Mouse (Mus musculus) heart, postnatal 4 days (tissue): ENCODE results near the gene Fam126a. TPM values are rescaled to one million over a fixed set of nuclear protein-coding genes. Genes with fewer than 3 reads are reported as not detected.

Experiments used
- DNase-seq: peaks from one replicate; pipeline ENCODE4 v3.0.0; 2021
- total RNA-seq, 2 experiments: library from RNA; stranded (reverse); gene quantifications; 2 replicates each; pipeline ENCODE4 v1.2.3; 2021

Fam126a gene
- total RNA-seq = 10 to 100 TPM; 62.4 to 65.1 TPM

GRCm38 (mm10) chr5:24030579-24030969 lies at the start of gene Fam126a:
Fam126a (minus strand) TSS chr5:24030690.
- peak; percentile 95 for DNase-seq

DNA sequence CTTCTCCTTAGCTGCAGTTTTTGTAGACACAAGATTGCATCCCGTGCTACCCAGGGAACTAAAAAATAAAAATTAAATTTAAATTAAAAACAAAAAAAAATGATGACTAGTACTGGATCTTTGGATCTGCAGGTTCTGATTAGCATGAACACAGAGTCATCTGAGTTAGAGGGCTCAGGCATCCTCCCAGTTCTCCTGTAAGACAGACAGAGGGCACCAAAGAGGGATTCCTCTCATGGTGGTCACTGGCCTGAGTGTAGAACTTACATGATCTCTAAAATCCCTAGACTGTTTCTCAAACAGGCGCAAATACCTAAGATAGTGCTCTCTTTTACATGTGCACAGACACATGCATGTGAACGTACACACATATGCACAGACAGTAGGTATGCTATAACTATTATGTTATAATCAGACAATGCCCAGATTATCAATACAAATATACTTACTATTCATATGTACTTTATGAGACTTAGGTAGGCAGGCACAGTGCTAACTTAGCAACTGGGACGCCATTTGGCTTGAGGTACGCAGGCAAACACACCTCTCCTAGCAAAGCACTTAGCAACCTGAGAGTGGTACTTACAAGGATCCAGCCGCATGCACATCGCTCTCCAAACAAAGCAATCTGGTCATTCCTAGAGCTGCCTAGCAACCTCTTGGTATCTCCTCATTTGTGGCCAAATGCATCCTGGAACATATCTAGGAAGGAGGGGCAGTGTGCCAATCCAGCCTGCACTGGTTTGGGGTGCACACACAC lies 48.1 kb upstream of the Fam126a start:
- no peak for DNase-seq

DNA sequence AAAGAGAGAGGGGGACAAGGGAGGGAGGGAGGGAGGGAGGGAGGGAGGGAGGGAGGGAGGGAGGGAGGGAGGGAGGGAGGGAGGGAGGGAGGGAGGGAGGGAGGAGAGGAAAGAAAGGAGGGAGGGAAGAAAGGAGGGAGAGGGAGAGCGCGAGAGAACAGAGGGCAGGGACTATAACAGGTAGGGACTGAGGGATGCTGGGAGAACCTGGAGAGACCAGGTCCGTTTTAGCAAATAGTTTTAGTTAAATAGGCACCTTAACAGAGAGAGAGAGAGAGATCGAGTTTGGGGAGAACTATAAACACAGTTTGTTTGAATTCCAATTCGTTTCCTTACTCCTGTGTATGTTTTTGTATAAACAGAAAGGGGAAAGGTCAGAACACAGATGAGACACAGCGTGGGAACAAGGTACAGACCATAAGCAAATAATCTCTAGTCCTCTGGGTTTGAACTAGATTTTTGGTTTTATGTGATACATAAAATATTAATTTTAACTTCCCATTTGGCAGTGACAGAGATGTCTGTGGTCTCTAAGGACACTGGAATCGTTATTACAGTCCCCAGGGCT lies 47.3 kb upstream of the Fam126a start:
- no peak for DNase-seq

DNA sequence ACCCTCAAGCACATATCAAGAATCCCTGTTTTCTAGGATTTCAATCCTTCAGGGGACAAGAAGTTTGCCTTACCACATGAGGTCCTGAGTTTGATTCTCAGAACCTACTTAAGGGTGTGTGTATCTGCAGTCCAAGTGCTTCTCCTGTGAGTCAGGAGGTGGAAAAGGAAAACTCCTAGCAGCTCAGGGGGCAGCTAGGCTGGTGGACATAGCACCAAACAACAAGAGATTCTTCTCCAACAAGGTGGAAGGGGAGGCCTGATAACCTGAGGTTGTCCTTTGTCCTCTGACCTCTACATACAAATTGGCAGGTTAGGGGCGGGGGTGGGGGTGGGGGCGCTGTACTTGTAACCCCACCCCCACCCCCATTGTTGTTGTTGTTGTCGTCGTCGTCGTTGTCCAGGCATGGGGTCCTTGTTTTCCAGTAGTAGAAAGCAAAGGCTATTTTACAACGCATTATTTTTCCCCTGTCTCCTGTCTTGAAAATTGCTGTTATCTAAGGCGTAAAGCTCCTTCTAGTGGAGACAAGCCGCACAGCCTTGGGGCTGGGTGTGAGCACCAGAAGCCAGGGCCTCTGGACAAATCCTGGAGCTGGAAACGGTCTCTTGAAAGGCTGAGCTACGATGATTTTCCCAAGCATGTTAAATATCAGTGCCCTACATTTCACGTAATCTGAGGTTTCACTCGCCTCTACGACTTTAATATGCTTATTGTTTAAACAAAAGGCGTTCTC lies 46.7 kb upstream of the Fam126a start:
- peak; percentile 81 for DNase-seq

DNA sequence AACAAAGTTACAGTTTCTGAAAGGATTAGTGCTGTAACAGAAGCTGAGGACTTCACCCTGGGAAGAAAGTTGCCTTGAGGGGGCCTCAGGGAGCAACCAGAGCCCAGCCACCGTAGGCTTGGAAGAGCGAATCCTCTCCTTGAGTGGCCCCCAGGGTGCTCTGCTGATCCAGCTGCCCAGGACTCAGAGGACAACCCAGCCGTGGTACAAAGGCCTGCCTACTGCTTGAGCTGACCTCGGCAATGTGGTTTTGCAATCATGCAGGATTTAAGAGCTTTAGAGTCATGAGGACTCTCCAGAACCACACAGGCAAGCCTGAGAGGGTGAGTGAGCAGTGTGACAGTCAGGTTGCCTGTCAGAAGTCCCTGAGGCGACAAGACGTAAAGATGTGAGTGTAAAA lies 41.5 kb upstream of the Fam126a start:
- DNase-seq = no peak

- no peak for DNase-seq
Measured at GRCm38 (mm10) chr5:24068955-24069354, 38.5 kb upstream of the Fam126a start.

GRCm38 (mm10) chr5:24063545-24063944 lies 33.1 kb upstream of the Fam126a start:
- no peak for DNase-seq

DNA sequence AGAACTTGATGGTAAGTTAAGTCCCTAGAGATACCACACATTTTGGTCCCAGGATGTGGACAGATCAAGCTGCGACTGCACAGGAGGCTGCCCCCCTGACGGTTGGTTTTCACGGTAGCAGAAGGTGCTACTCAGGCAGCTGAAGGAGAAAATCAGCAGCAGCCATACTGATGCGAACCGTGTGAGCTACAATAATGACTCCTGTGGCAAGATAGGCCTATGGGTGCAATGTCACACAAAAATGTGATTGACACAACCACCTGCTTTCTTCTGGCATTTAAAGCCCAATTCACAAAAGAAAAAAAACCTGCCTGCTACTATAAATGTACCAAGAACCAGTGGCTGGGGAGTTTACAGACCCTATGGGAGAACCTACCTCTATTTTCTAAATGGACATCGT lies 32.5 kb upstream of the Fam126a start:
- no peak for DNase-seq

GRCm38 (mm10) chr5:24060949-24061348 lies 30.5 kb upstream of the Fam126a start:
- DNase-seq = no peak

DNA sequence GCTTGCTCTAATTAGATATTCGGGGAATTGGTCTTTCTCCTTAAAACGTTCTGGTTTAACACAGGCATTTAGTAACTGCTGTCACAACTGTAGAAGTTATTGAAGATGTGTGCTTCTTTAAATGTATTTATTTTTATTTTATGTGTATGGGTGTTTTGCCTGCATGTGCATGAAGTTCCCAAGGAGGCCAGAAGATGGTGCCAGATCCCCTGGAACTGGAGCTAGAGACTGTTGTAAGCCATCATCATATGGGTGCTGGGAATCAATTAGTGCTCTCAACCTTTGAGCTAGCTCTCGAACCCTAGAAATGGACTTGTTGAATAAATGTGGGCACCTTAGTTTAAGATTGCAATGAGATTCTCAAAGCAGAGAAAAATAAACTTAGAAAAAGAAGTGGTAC lies 27.1 kb upstream of the Fam126a start:
- DNase-seq = peak; percentile 30

DNA sequence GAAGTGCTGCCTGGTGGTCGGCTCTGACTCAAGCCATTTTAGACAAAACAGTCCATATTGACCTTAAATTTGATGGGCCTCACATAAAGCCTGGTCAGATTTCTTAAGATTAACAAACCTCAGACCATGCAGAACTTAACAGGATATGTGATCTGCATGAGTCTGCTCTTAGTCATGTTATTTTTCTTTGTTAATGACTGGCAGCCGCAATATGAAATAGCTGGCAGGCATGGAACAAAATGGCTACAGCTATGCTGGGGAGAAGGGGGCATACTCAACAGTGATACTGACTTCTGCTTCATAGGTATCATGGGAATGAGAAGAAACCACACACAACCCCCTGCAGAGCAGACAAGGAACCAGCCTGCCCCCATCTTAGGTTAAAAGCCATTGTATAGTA lies 26.4 kb upstream of the Fam126a start:
- DNase-seq = no peak

- no peak for DNase-seq
Measured at GRCm38 (mm10) chr5:24054382-24054781, 23.9 kb upstream of the Fam126a start.

- DNase-seq = peak; percentile 73
Measured at GRCm38 (mm10) chr5:24053245-24054190, 23.0 kb upstream of the Fam126a start.

GRCm38 (mm10) chr5:24051755-24052675 lies 21.5 kb upstream of the Fam126a start:
- DNase-seq = no peak

DNA sequence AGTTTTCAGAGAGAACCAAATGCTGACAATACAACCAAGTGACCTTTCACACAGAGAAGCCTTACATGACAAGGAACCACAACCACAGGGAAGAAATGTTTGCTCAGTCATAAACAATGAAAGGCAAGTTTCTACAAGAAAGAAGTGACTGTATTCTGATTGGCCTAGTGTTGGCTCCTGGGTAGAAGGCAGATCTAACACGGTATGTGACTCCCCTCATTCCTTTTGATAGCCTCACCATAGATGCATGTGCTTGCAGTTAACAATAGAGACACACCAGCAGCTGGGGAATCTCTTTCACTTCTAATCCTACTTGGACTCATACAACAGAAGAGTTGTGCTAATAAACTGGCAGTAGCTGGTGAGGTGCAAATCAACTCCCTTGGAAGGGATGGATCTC lies 17.3 kb upstream of the Fam126a start:
- DNase-seq = no peak

DNA sequence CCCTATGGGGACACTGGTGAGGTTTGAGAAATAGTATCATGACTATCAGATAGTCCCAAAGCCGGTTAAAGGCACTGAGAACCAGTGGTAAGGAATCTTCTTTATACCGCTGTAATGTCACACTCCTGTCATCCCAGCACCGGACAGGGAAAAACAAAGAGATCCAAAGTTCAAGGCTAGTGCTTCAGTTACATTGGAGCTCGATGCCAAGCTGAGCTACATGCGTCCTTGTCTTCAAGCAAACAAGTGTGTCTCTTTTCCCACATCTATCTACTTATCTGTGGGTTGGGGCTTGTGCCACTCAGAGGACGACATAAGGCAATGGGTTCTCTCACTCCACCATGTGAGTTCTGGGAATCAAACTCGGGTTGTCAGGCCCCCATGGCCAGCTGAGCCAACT lies 16.5 kb upstream of the Fam126a start:
- no peak for DNase-seq

DNA sequence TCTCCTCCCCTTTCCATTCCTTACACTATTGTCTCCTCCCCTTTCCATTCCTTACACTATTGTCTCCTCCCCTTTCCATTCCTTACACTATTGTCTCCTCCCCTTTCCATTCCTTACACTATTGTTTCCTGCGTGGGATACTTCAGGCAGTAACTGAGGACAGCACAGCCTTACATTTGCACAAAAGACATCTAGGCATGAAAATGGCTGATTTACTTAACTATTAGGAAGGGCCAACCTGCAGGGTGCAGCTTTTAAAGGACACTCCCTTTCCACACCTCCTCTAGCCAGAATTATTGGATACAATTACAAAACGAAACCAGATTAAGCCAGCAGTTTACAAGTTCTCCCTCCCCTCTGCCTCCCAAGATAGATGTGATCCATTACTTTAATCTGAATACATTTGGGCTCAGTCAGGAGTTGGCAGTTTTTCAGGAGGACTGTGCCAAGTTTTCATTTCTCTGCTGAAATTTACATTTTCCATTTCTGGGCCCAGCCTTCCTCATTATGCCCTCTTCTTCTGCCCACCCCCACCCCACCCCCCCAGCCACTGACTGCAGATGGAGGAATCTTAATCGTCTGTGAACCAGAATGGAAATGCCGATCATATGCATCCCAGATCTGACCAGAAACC lies 15.6 kb upstream of the Fam126a start:
- no peak for DNase-seq

DNA sequence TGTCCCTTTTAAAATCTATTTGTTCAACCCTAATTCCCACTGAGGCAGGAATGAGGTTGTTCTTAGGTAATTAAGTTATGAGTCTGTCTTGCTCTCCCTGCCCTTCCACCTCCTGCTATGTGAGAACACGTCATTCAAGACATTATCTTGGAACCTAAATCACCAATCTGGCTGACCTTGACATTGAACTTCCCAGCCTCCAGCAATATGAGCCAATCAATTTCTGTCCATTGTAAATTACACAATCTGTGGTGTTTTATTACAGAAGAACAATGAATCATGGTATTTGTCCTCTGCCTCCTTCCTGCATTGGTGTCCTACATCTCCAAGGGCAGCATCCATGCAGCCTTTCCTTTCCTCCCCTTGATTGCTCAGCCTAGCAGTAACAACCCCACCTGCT lies 13.9 kb upstream of the Fam126a start:
- DNase-seq = no peak

DNA sequence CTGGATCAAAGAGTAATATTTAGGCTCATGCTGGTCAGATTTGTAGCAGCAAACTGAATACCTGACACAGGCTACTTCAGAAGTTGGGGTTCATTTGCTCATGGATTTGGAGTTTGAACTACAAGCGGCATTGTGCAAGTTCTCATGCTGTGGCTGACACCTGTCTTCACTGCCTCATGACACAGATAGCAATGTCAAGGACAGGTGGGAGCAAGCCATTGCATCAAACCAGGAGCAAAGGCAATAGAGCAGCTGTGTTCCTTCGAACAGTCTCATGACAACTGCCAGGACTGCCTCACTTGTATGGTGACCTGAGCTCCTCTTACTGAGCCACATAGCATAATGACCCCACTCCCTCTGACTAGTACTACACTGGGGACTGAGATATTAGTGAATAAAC lies 12.9 kb upstream of the Fam126a start:
- DNase-seq = no peak

DNA sequence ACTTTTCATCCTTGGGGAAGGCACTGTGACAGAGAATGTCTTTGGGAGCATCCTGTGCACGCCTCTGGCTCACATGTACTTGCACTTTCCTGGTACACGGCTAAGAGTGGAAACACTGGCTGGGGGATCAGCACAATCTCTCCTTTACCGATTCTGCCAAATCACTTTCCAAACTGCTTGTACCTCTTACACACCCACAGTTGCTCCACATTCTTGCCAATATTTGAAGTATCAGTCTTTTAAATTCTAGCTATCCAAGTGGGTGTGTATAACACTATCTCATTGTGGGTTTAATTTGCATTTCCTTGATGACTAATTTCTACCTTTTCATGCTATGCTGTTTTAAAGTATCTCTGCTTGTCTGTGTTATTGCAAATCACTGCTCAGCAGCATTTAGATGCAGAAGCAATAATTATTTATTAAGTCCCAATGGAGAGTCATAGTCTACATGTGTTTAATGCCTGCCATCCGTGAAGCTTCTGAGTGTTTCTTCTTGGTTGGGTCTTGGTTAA lies 10.9 kb upstream of the Fam126a start:
- no peak for DNase-seq

DNA sequence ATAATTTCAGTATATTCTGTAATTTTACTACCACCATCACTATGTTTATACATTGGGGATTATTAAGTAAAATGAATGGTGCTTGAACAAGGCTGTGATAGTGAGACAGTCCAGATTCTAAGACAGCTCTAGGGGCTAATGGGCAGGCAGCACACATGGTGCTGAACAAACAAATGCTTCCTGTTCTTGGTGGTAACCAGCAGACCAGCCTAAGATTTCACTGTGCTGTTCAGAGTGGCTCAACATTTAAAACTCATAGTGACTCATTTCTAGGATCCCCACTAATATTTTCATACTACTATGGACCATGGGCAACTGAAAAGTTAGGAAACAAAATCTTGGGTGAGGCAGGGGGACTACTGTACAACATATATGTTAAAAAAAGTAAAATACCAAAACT lies 10.1 kb upstream of the Fam126a start:
- DNase-seq = no peak
